Mouse (Mus musculus): ENCODE measurements around the gene Ntm. TPM values are rescaled to one million over a fixed set of nuclear protein-coding genes. Genes with fewer than 3 reads are reported as not detected.

Ntm gene
- polyA plus RNA-seq, 1 experiment = 95.1 TPM

DNA sequence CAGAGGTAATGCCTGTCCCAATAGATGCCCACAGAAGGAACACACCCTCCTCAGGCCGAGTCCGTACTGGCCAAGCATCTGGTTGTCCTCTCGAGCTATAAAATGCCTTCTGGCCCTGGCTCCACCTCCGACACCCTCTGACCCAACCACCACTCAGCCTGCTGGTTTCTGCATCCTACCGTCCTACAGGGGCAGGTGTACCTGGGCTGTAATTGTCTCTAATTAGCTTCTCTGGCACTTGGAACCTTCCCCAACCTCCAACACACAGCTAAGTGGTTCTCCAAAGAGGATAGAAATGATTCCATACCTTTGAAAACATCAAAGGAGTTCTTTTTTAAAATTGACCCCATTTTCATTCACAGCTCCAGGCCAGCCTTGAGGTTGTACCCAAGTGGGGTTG is 311.1 kb downstream of the Ntm start:
- TF ChIP-seq POLR2A (IDR thresholded peaks at IDR 0.05; ENCODE audit: borderline replicate concordance, extremely low read depth, insufficient read depth, insufficient read length, poor library complexity, severe bottlenecking) = no peak
- TF ChIP-seq CTCF (IDR thresholded peaks at IDR 0.05; ENCODE audit: borderline replicate concordance, extremely low read depth, insufficient read depth, insufficient read length) = no peak

DNA sequence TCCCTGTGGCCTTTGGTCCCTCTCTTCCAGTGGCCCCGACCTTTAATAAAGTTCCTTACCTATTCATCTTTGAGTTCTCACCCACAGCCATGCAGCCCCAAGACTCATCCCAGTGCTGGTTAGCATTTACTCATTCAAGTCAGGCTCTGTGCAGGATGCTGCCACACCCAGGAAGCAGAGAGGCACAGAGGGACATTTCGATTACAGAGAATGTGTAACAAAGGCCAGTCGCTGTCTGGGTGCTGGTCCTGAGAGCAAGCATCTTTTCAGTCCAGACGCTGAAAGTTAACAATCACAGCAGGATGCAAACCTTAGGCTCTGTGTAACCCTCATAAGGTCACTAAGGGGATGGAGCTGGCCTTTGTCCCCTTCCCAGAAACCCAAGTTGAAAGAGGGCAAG is 311.7 kb downstream of the Ntm start:
- TF ChIP-seq CTCF (IDR thresholded peaks at IDR 0.05; ENCODE audit: borderline replicate concordance, extremely low read depth, insufficient read depth, insufficient read length) (no peak), POLR2A (IDR thresholded peaks at IDR 0.05; ENCODE audit: borderline replicate concordance, extremely low read depth, insufficient read depth, insufficient read length, poor library complexity, severe bottlenecking) (no peak)
- no peak for DNase-seq (ENCODE audit: low read depth)

More for the DNA sequence above, 311.1 kb downstream of the Ntm start:
- DNase-seq (ENCODE audit: low read depth) = no peak

DNA sequence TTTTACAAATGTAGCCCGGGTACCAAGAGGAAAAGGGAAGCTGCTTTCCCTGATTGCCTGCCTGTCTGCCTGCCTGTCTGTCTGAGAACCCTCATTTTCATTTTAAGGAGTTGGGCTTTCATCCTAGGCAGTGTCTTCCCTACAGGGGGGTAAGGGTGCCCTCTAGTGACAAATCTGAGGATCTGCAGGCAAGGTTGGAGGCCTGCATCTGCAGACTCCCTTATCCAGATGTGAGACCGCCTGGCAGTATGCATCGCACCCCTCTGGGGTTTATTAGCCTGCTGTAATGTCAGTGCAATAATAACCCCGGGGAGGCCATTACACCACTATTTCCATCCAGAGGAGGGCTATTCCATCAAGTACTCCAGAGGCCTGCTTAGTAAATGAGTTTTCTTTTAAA is 312.3 kb downstream of the Ntm start:
- peak; percentile 85 for DNase-seq (ENCODE audit: low read depth)
- TF ChIP-seq CTCF (IDR thresholded peaks at IDR 0.05; ENCODE audit: borderline replicate concordance, extremely low read depth, insufficient read depth, insufficient read length) (peak; percentile 87), POLR2A (IDR thresholded peaks at IDR 0.05; ENCODE audit: borderline replicate concordance, extremely low read depth, insufficient read depth, insufficient read length, poor library complexity, severe bottlenecking) (no peak)

DNA sequence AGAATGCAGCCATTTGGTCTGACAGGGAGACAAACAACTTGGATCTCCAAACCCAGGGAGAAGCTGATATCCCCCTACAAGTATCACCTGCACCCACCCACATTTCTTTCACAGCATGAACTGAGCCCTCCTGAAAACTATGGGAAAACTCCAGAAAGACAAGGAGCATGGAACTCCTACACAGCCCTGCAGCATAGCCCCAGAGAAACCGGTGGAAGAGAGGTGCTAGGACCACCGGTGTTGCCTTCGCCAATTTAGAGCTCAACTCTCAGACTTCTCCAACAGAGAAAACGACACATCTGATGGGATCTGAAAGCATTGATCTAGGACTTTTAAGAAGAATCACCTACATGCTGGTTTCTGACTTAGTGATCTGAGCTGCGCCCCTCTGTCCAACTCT is 312.7 kb downstream of the Ntm start:
- DNase-seq (ENCODE audit: low read depth) = no peak
- TF ChIP-seq POLR2A (IDR thresholded peaks at IDR 0.05; ENCODE audit: borderline replicate concordance, extremely low read depth, insufficient read depth, insufficient read length, poor library complexity, severe bottlenecking) (no peak), CTCF (IDR thresholded peaks at IDR 0.05; ENCODE audit: borderline replicate concordance, extremely low read depth, insufficient read depth, insufficient read length) (no peak)

DNA sequence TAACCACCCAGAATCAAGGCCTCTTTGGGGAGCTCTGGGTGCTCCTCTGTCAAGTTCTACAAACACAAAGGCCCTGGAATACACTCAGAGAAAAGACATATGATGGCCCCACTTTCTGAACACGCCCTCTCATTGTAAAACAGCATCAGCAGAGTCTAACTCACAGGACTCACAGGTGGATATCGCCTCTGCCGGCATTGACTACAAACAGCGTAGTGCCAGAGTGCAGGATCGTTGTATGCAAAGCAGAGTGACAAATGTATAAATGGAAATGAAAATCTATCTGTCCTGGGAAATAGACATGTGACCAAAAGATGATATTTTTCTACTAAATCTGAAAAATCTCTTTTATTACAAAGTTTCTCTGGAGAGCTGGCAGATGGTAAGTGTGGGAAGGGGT is 314.7 kb downstream of the Ntm start:
- no peak for DNase-seq (ENCODE audit: low read depth)
- TF ChIP-seq POLR2A (IDR thresholded peaks at IDR 0.05; ENCODE audit: borderline replicate concordance, extremely low read depth, insufficient read depth, insufficient read length, poor library complexity, severe bottlenecking) (no peak), CTCF (IDR thresholded peaks at IDR 0.05; ENCODE audit: borderline replicate concordance, extremely low read depth, insufficient read depth, insufficient read length) (no peak)

DNA sequence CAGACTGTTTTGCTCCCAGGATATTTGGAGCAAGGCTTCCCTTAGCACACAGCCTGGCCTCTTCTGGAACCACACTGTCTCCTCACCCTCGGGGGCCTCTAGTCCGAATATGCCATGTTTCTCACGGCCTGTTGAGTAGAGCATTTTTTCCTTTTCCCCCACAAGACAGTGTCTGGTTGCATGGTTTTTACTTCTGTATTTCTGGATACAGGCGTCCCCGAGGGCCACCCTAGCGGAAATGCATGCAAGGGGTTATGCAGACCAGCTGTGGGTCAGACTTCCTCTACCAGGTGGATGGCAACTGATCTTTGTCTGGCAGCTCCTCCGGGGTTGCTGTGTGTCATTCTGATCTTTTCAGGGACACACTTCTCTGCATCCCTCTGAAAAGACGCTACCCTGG is 315.2 kb downstream of the Ntm start:
- no peak for DNase-seq (ENCODE audit: low read depth)
- no peak for TF ChIP-seq POLR2A (IDR thresholded peaks at IDR 0.05; ENCODE audit: borderline replicate concordance, extremely low read depth, insufficient read depth, insufficient read length, poor library complexity, severe bottlenecking)
- TF ChIP-seq CTCF (IDR thresholded peaks at IDR 0.05; ENCODE audit: borderline replicate concordance, extremely low read depth, insufficient read depth, insufficient read length) = no peak

DNA sequence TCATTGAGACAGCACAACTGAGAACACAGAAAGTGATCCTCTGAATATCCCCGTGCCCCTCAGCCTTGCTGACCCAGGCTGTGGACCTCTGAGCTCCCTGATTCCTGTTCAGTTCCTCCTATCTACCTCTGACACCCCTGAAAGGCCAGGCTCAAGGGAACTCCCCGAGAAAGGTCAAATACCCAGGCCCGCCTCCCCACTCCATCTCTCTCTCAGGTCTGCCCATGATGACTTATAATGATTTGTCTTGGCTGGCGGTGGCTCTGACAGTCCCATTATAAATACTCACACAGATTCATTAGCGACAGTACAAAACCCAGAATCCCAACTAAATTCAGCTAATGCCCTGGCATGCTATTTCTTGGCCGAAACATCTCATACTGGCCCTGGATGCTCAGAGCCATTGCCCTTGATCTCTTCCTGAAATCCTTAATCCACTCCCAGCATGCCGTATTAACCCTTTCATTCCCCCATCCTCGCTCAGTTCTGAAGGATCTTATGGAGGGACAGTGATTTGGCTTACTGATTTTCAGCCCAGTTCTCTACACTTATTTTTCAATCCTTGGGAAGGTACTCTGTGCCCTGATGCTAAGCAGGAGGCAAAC is 317.0 kb downstream of the Ntm start:
- peak; percentile 66 for DNase-seq (ENCODE audit: low read depth)
- no peak for TF ChIP-seq POLR2A (IDR thresholded peaks at IDR 0.05; ENCODE audit: borderline replicate concordance, extremely low read depth, insufficient read depth, insufficient read length, poor library complexity, severe bottlenecking)
- no peak for TF ChIP-seq CTCF (IDR thresholded peaks at IDR 0.05; ENCODE audit: borderline replicate concordance, extremely low read depth, insufficient read depth, insufficient read length)

DNA sequence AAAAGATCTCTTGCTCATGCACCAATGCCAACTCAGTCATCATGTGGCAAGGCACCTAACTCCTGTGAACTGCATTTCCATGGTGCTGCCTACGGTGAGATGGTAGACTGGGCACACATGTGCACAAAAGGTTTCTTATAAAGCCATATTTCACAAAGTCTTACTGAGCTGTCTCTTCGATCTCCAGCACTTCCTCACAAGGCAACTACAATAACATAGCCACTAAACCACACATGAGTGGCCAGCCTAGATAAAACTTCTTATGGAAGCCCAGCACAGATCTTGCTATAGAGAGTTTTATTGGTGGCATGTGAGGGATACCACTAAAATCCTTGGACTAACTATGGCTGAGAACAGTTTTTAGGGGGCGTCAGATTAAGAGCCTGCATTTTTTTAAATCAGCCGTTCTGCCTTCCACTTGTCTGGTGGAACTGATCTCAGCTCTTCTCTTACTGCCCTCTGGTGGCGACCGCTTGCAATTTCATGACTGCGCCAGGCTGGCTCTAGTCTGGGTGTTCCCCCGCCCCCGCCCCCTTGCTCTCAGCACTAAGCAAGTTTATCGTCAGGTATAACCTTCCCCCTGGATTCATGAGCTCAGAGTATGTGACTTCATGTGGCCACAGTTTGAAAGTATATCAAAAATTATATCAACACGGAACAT is 319.8 kb downstream of the Ntm start:
- peak; percentile 82 for DNase-seq (ENCODE audit: low read depth)
- TF ChIP-seq POLR2A (IDR thresholded peaks at IDR 0.05; ENCODE audit: borderline replicate concordance, extremely low read depth, insufficient read depth, insufficient read length, poor library complexity, severe bottlenecking) = no peak
- peak; percentile 92 for TF ChIP-seq CTCF (IDR thresholded peaks at IDR 0.05; ENCODE audit: borderline replicate concordance, extremely low read depth, insufficient read depth, insufficient read length)

DNA sequence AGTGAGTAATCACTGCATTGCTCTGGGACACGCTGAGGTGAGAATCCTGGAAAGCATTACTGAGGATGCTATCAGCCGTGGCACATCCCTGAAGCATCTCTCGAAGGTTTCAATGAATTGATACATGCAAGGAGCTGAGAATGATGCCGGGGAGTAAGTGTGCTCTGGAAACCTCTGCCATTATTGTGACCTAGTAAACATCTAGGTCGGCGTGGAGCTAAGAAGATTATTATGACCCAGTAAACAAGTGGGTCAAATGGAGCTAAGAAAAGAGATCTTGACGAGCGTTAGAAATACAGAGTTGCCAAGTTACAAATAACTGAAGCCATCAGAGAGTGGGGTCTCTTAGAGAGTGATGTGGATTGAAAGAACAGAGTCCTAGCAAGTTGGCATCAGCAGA is 325.6 kb downstream of the Ntm start:
- TF ChIP-seq CTCF (IDR thresholded peaks at IDR 0.05; ENCODE audit: borderline replicate concordance, extremely low read depth, insufficient read depth, insufficient read length) = no peak
- no peak for TF ChIP-seq POLR2A (IDR thresholded peaks at IDR 0.05; ENCODE audit: borderline replicate concordance, extremely low read depth, insufficient read depth, insufficient read length, poor library complexity, severe bottlenecking)
- no peak for DNase-seq (ENCODE audit: low read depth)

DNA sequence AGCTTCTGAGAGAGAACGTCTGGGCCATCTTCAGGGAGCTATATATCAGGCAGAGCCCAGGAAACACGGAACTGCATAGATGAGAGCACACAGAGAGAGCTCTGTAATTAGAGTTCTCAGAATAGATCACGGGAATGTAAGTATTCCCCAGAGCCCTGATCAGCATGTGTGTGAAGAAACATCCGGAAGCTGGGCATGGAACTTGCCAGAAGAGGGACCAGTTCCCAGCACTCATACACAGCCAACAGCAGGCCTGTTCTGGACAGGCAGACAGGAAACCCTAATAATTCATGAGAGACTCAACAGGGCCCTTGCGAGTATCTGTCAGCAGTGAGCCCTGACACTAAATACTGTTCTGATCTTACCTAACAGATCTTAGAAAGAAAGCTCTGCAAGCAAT is 345.8 kb downstream of the Ntm start:
- DNase-seq (ENCODE audit: low read depth) = peak; percentile 23
- TF ChIP-seq CTCF (IDR thresholded peaks at IDR 0.05; ENCODE audit: borderline replicate concordance, extremely low read depth, insufficient read depth, insufficient read length) = no peak
- no peak for TF ChIP-seq POLR2A (IDR thresholded peaks at IDR 0.05; ENCODE audit: borderline replicate concordance, extremely low read depth, insufficient read depth, insufficient read length, poor library complexity, severe bottlenecking)

DNA sequence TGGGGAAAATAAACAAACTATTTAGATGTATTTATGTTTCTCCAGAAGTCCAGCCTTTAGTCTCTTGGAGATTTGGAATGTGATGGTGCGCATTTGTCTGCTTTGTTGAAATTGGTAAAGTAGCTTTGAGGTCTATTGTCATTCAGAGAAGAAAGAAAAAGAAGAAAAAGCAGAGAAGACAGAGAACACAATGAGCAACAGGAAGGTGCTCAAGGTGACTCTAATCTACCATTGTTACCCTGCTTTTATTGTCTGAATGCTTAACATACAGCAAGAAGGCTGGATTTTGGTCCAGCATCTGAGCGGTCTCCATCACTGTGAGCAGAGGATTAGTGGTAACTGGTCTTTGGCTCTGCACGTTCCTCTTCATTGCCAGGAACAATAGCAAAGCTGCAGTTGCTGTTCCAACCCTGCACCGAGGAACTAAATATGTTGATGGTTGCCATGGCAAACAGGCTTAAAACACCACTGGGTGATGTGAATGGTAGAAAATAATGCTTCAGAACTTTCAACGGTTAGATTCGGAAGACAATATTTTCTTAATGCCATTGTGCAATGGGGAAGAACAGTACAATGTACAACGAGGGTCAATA is 350.8 kb downstream of the Ntm start:
- TF ChIP-seq POLR2A (IDR thresholded peaks at IDR 0.05; ENCODE audit: borderline replicate concordance, extremely low read depth, insufficient read depth, insufficient read length, poor library complexity, severe bottlenecking) (no peak), CTCF (IDR thresholded peaks at IDR 0.05; ENCODE audit: borderline replicate concordance, extremely low read depth, insufficient read depth, insufficient read length) (no peak)
- DNase-seq (ENCODE audit: low read depth) = peak; percentile 53

DNA sequence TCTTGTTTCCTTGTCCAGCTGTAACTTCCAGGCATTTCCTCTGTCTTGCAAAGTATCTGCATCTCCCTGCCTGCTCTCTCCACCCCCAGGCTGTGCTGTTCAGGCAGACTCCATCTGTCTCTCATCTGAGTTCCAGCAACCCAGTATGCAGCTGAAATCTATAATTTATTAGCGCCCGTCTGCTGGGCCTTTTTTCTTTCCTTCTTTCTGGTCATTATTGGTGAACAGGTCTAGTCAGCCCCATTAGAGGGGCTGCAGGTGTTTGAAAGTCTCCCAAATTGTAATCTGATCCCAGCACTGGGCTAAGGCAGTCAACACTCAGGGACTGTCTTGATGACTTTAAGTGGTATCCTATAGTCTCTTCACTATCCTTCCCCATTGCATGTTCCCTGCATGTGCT is 352.1 kb downstream of the Ntm start:
- peak; percentile 50 for DNase-seq (ENCODE audit: low read depth)
- TF ChIP-seq CTCF (IDR thresholded peaks at IDR 0.05; ENCODE audit: borderline replicate concordance, extremely low read depth, insufficient read depth, insufficient read length) = no peak
- TF ChIP-seq POLR2A (IDR thresholded peaks at IDR 0.05; ENCODE audit: borderline replicate concordance, extremely low read depth, insufficient read depth, insufficient read length, poor library complexity, severe bottlenecking) = no peak
